Mouse (Mus musculus) MEL (cell line): ENCODE measurements around the gene Tmem171. TPM values are rescaled to one million over a fixed set of nuclear protein-coding genes. Genes with fewer than 3 reads are reported as not detected.

ENCODE experiments used
- DNase-seq: peaks from one replicate; pipeline ENCODE4 v3.0.0; 2011; ENCODE audit warnings: low read depth, low spot score
- H3K27ac ChIP-seq: 2 replicates; pipeline ENCODE4 v1.5.1; 2012; ENCODE audit warnings: low read depth, mild to moderate bottlenecking, control low read depth, low read length, moderate library complexity; ENCODE audit not compliant: control insufficient read depth
- H3K27me3 ChIP-seq, 2 experiments: fragments of 150-350 bp in 1 of 2; sonication (generic) in 1 of 2; 2 replicates each; pipeline ENCODE4 v1.6.1; 2012; ENCODE audit warnings: low read length in 2 of 2, mild to moderate bottlenecking in 2 of 2, improper control_type of control experiment in 1 of 2, moderate library complexity in 1 of 2; ENCODE audit not compliant: insufficient read depth in 2 of 2, control insufficient read depth in 1 of 2
- H3K36me3 ChIP-seq, 2 experiments: 2 replicates each; pipeline ENCODE4 v1.6.1; 2012 to 2014; ENCODE audit warnings: low read length in 2 of 2, improper control_type of control experiment in 1 of 2, inconsistent platforms in 1 of 2, mild to moderate bottlenecking in 1 of 2; ENCODE audit not compliant: insufficient read depth in 2 of 2, control insufficient read depth in 1 of 2
- H3K4me1 ChIP-seq, 2 experiments: fragments of 150-350 bp in 1 of 2; sonication (generic) in 1 of 2; 2 replicates each; pipeline ENCODE4 v1.6.1; 2012; ENCODE audit warnings: low read length in 2 of 2, improper control_type of control experiment in 1 of 2, mild to moderate bottlenecking in 1 of 2; ENCODE audit not compliant: insufficient read depth in 2 of 2, control insufficient read depth in 1 of 2
- H3K4me3 ChIP-seq, 2 experiments: fragments of 150-350 bp in 1 of 2; sonication (generic) in 1 of 2; 2 replicates each; pipeline ENCODE4 v1.5.1; 2012; ENCODE audit warnings: low read depth in 2 of 2, low read length in 2 of 2, mild to moderate bottlenecking in 2 of 2, moderate library complexity in 2 of 2, control low read depth in 1 of 2, improper control_type of control experiment in 1 of 2; ENCODE audit not compliant: control insufficient read depth in 1 of 2, insufficient read depth in 1 of 2
- H3K79me2 ChIP-seq: 2 replicates; pipeline ENCODE4 v1.6.1; 2012; ENCODE audit warnings: mild to moderate bottlenecking, low read length, moderate library complexity; ENCODE audit not compliant: control insufficient read depth, poor library complexity, insufficient read depth
- H3K9ac ChIP-seq: 2 replicates; pipeline ENCODE4 v1.6.1; 2012; ENCODE audit warnings: low read depth, mild to moderate bottlenecking, control low read depth, low read length, moderate library complexity; ENCODE audit not compliant: control insufficient read depth, poor library complexity, severe bottlenecking
- H3K9me3 ChIP-seq: fragments of 150-350 bp; sonication (generic); replicated peaks from 2 replicates; pipeline ENCODE4 v1.6.1; 2012; ENCODE audit warnings: mild to moderate bottlenecking, low read length, improper control_type of control experiment, moderate library complexity; ENCODE audit not compliant: insufficient read depth
- BHLHE40 ChIP-seq: IDR thresholded peaks from 2 replicates; pipeline ENCODE4 v1.6.1; 2012; ENCODE audit warnings: low read depth, mild to moderate bottlenecking, inconsistent platforms, low read length, improper control_type of control experiment, borderline replicate concordance
- CTCF ChIP-seq, 3 experiments: IDR thresholded peaks in 2 of 3; conservative IDR thresholded peaks in 1 of 3; 2 replicates each; pipeline ENCODE4 v1.5.1; 2011 to 2012; ENCODE audit warnings: low read length in 3 of 3, low read depth in 2 of 3, mild to moderate bottlenecking in 2 of 3, improper control_type of control experiment in 1 of 3, inconsistent platforms in 1 of 3, mixed read lengths in 1 of 3, moderate library complexity in 1 of 3; ENCODE audit not compliant: control insufficient read depth in 1 of 3, insufficient read depth in 1 of 3, poor library complexity in 1 of 3, severe bottlenecking in 1 of 3
- ELF1 ChIP-seq: IDR thresholded peaks from 2 replicates; pipeline ENCODE4 v1.6.1; 2014; ENCODE audit warnings: low read depth, mild to moderate bottlenecking, inconsistent platforms, low read length, improper control_type of control experiment, moderate library complexity
- GATA1 ChIP-seq: IDR thresholded peaks from 2 replicates; pipeline ENCODE4 v1.6.1; 2011; ENCODE audit warnings: low read depth, low read length, improper control_type of control experiment
- JUND ChIP-seq: IDR thresholded peaks from 2 replicates; pipeline ENCODE4 v1.6.1; 2011; ENCODE audit warnings: low read depth, mild to moderate bottlenecking, improper control_type of control experiment, low read length
- MAFK ChIP-seq: IDR thresholded peaks from 2 replicates; pipeline ENCODE4 v1.6.1; 2011; ENCODE audit warnings: low read depth, mild to moderate bottlenecking, low read length, improper control_type of control experiment, borderline replicate concordance
- MAX ChIP-seq: IDR thresholded peaks from 2 replicates; pipeline ENCODE4 v1.6.1; 2011; ENCODE audit warnings: low read length, improper control_type of control experiment
- MEF2A ChIP-seq: IDR thresholded peaks from 2 replicates; pipeline ENCODE4 v1.6.1; 2014; ENCODE audit warnings: low read depth, mild to moderate bottlenecking, inconsistent platforms, low read length, improper control_type of control experiment; ENCODE audit not compliant: poor library complexity, insufficient replicate concordance, severe bottlenecking; ENCODE audit errors: extremely low read depth
- MXI1 ChIP-seq: IDR thresholded peaks from 2 replicates; pipeline ENCODE4 v1.6.1; 2011; ENCODE audit warnings: mild to moderate bottlenecking, low read depth, low read length, improper control_type of control experiment
- MYC ChIP-seq: IDR thresholded peaks from 2 replicates; pipeline ENCODE4 v1.6.1; 2011; ENCODE audit warnings: low read depth, mild to moderate bottlenecking, low read length, improper control_type of control experiment, moderate library complexity
- POLR2A ChIP-seq, 2 experiments: IDR thresholded peaks; 2 replicates each; pipeline ENCODE4 v1.6.1; 2011 to 2012; ENCODE audit warnings: low read length in 2 of 2, mild to moderate bottlenecking in 2 of 2, control low read depth in 1 of 2, improper control_type of control experiment in 1 of 2, low read depth in 1 of 2, moderate library complexity in 1 of 2; ENCODE audit not compliant: control insufficient read depth in 1 of 2, insufficient read depth in 1 of 2, poor library complexity in 1 of 2
- POLR2AphosphoS2 ChIP-seq: IDR thresholded peaks from 2 replicates; pipeline ENCODE4 v1.6.1; 2011; ENCODE audit warnings: low read length, improper control_type of control experiment
- TBP ChIP-seq: IDR thresholded peaks from 2 replicates; pipeline ENCODE4 v1.8.0; 2011; ENCODE audit warnings: low read depth, low read length, improper control_type of control experiment
- TCF12 ChIP-seq: IDR thresholded peaks from 2 replicates; pipeline ENCODE4 v1.6.1; 2014; ENCODE audit warnings: low read depth, mild to moderate bottlenecking, inconsistent platforms, low read length, improper control_type of control experiment, moderate library complexity
- UBTF ChIP-seq: IDR thresholded peaks from 2 replicates; pipeline ENCODE4 v1.6.1; 2012; ENCODE audit warnings: low read depth, mild to moderate bottlenecking, inconsistent platforms, low read length, improper control_type of control experiment, moderate library complexity, borderline replicate concordance; ENCODE audit not compliant: insufficient read depth
- USF1 ChIP-seq: IDR thresholded peaks from 2 replicates; pipeline ENCODE4 v1.6.1; 2014; ENCODE audit warnings: low read depth, mild to moderate bottlenecking, inconsistent platforms, low read length, improper control_type of control experiment, moderate library complexity
- USF2 ChIP-seq, 2 experiments: IDR thresholded peaks; 2 replicates each; pipeline ENCODE4 v1.6.1; 2011 to 2012; ENCODE audit warnings: improper control_type of control experiment in 2 of 2, low read length in 2 of 2, borderline replicate concordance in 1 of 2, inconsistent platforms in 1 of 2, low read depth in 1 of 2, mild to moderate bottlenecking in 1 of 2; ENCODE audit not compliant: insufficient read depth in 1 of 2
- ZC3H11A ChIP-seq: IDR thresholded peaks from 2 replicates; pipeline ENCODE4 v1.6.1; 2012; ENCODE audit warnings: low read depth, mild to moderate bottlenecking, inconsistent platforms, low read length, improper control_type of control experiment
- ZMIZ1 ChIP-seq: IDR thresholded peaks from 2 replicates; pipeline ENCODE4 v1.6.1; 2012; ENCODE audit warnings: low read depth, mild to moderate bottlenecking, inconsistent platforms, low read length, improper control_type of control experiment, moderate library complexity
- ZNF384 ChIP-seq: IDR thresholded peaks from 2 replicates; pipeline ENCODE4 v1.6.1; 2012; ENCODE audit warnings: low read depth, mild to moderate bottlenecking, inconsistent platforms, low read length, improper control_type of control experiment
- polyA plus RNA-seq, 2 experiments: library from polyadenylated mRNA; stranded (reverse) in 1 of 2; unstranded in 1 of 2; fragments of >175 nt in 1 of 2; fragments of >200 nt in 1 of 2; gene quantifications; 2 replicates each; pipeline versions ENCODE4 v1.2.1 to v1.2.4; 2012; ENCODE audit warnings: low replicate concordance in 2 of 2, low read depth in 1 of 2; ENCODE audit not compliant: insufficient read length in 2 of 2, insufficient read depth in 1 of 2, missing spikeins in 1 of 2
- total RNA-seq: library from RNA; depleted of rRNA; stranded (reverse); fragments of 300-350 nt; gene quantifications from 2 replicates; pipeline ENCODE4 v1.2.3, GENCODE M21; 2012

Tmem171 gene
- total and polyA plus RNA-seq, 3 experiments: not detected

- H3K4me1 ChIP-seq: no peaks in the 10 kb centered on the region
- no peaks in the 10 kb centered on the region for H3K36me3 ChIP-seq
- no peaks in the 10 kb centered on the region for H3K9me3 ChIP-seq
- no peak overlapping the region for H3K4me3 ChIP-seq
- H3K27ac ChIP-seq: no peak overlapping the region
- no peaks in the 10 kb centered on the region for H3K79me2 ChIP-seq
- TF ChIP-seq MXI1: no peak
- no peak for TF ChIP-seq CTCF (IDR thresholded peaks at IDR 0.05 in 2 of 3, conservative IDR thresholded peaks at IDR 0.05 in 1 of 3; ENCODE audit: control insufficient read depth in 1 of 3, insufficient read depth in 1 of 3, low read depth in 2 of 3, low read length in 3 of 3, poor library complexity in 1 of 3, severe bottlenecking in 1 of 3)
- no peak for TF ChIP-seq MAX
- TF ChIP-seq POLR2AphosphoS2: no peak
- no peak for TF ChIP-seq USF1
- TF ChIP-seq POLR2A (IDR thresholded peaks at IDR 0.05; ENCODE audit: control insufficient read depth in 1 of 2, insufficient read depth in 1 of 2, low read depth in 1 of 2, low read length in 2 of 2, poor library complexity in 1 of 2): no peak
- DNase-seq: no peak
- no peaks in the 10 kb centered on the region for H3K27me3 ChIP-seq
- no peak overlapping the region for H3K9ac ChIP-seq
Measured at GRCm38 (mm10) chr13:98710236-98710635, 15.6 kb upstream of the Tmem171 start.

DNA sequence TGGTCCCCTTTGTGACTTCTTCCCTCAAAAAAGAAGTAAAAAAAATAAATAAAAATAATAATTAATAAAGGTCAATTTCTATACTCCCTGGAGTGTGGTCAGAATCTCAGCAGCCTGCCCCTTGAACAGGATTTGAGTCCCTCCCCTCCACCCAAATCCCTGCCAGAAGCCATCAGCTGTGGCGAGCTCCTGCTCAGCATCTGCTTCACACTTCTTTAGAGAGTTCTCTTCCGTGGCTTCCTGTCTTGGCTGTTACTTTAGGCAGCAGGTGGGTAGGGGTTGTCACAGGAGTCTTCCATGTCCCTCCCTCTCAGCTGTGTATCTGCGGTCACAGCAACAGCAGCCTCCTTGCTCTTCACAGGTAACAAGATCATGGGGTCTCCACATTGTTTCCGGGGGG is 10.9 kb upstream of the Tmem171 start:
- no peak overlapping the region for H3K4me3 ChIP-seq
- H3K9ac ChIP-seq: no peak overlapping the region
- H3K27me3 ChIP-seq: no peaks in the 10 kb centered on the region
- DNase-seq: no peak
- no peaks in the 10 kb centered on the region for H3K9me3 ChIP-seq
- TF ChIP-seq ZC3H11A: no peak
- no peak for TF ChIP-seq JUND
- TF ChIP-seq TBP: no peak
- no peak for TF ChIP-seq MAFK
- TF ChIP-seq UBTF: no peak
- no peak for TF ChIP-seq GATA1
- no peak for TF ChIP-seq USF1
- TF ChIP-seq USF2 (IDR thresholded peaks at IDR 0.05; ENCODE audit: borderline replicate concordance in 1 of 2, insufficient read depth in 1 of 2, low read depth in 1 of 2, low read length in 2 of 2): no peak
- no peak for TF ChIP-seq TCF12
- no peak for TF ChIP-seq MYC
- TF ChIP-seq ZMIZ1: no peak
- no peak for TF ChIP-seq MEF2A
- TF ChIP-seq ELF1: no peak
- no peak for TF ChIP-seq BHLHE40
- TF ChIP-seq ZNF384: no peak
- H3K27ac ChIP-seq: no peak overlapping the region
- H3K36me3 ChIP-seq: no peaks in the 10 kb centered on the region
- no peaks in the 10 kb centered on the region for H3K79me2 ChIP-seq
- no peaks in the 10 kb centered on the region for H3K4me1 ChIP-seq
